Mouse (Mus musculus): ENCODE results near the gene Olfr1239.

Gene Olfr1239

GRCm38 (mm10) chr2:89420307-89420706, at the start of gene Olfr1239:
Olfr1239 (minus strand) TSS chr2:89420407.
- no peak for DNase-seq (ENCODE audit: low read depth, low spot score)

GRCm38 (mm10) chr2:89442900-89443299, 22.7 kb upstream of the Olfr1239 start, which contains the start of gene Olfr1240:
Olfr1240 (minus strand) TSS chr2:89443000.
- no peak for DNase-seq (ENCODE audit: low read depth, low spot score)

- no peak for DNase-seq (ENCODE audit: low read depth, low spot score)
These were observed 5.7 kb downstream of the Olfr1239 start for GRCm38 (mm10) chr2:89414557-89414956.

DNA sequence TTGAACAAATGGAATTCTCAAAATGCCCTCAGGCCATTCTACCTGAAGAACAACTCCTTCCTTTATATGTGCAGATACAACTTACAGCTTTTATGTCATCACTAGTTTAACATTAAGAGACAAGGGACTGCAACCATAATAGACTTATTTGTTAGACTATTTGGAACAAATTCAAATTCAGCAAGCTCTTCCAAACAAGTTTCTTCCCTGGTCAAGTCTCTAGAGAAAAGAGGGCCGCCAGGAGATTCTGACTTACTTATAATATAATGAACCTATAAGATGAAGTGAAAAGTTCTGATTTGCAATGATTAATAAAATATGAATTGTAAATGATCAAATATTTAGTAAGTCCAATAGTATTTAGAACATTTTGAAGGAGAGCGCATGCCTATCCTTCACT, 10.6 kb downstream of the Olfr1239 start, which contains the start of gene Olfr1238:
Gene Olfr1238, minus strand, starts transcription at position 101 of the 400 bp plus-strand sequence.
- no peak for DNase-seq (ENCODE audit: low read depth, low spot score)

GRCm38 (mm10) chr2:89400882-89401281, 19.3 kb downstream of the Olfr1239 start:
- no peak for DNase-seq (ENCODE audit: low read depth, low spot score)
